Mouse (Mus musculus) neural tube, embryonic 13.5 days (tissue): ENCODE results near the gene Btg1-ps1. TPM values are rescaled to one million over a fixed set of nuclear protein-coding genes. Genes with fewer than 3 reads are reported as not detected.
"Not testable (repeated sequence)": the region's sequence is repeated elsewhere in the genome, so short reads cannot be mapped to it uniquely, and the experiment has no call there.

ENCODE experiments used
- ATAC-seq: fragments of 200-750 bp; cut with Nextera tagmentation; 2 replicates; pipeline ENCODE4 v1.8.0; 2017; ENCODE audit warnings: low read depth, mild to moderate bottlenecking, moderate TSS enrichment, moderate library complexity
- H3K27ac ChIP-seq: fragments of 300-500 bp; sonication (generic); replicated peaks from 2 replicates; pipeline ENCODE4 v1.5.1; 2015; ENCODE audit warnings: moderate library complexity, mild to moderate bottlenecking, inconsistent platforms
- H3K27me3 ChIP-seq: fragments of 300-500 bp; sonication (generic); 2 replicates; pipeline ENCODE4 v1.6.1; 2015; ENCODE audit warnings: mild to moderate bottlenecking, inconsistent platforms
- H3K36me3 ChIP-seq: fragments of 300-500 bp; sonication (generic); 2 replicates; pipeline ENCODE4 v1.6.1; 2015; ENCODE audit warnings: mild to moderate bottlenecking, inconsistent platforms
- H3K4me1 ChIP-seq: fragments of 300-500 bp; sonication (generic); replicated peaks from 2 replicates; pipeline ENCODE4 v1.6.1; 2015; ENCODE audit warnings: inconsistent platforms
- H3K4me2 ChIP-seq: fragments of 300-500 bp; sonication (generic); 2 replicates; pipeline ENCODE4 v1.6.1; 2015; ENCODE audit warnings: inconsistent platforms, mild to moderate bottlenecking, moderate library complexity
- H3K4me3 ChIP-seq: fragments of 300-500 bp; sonication (generic); 2 replicates; pipeline ENCODE4 v1.5.1; 2015; ENCODE audit warnings: mild to moderate bottlenecking, inconsistent platforms
- H3K9ac ChIP-seq: fragments of 300-500 bp; sonication (generic); 2 replicates; pipeline ENCODE4 v1.6.1; 2015; ENCODE audit warnings: moderate library complexity, mild to moderate bottlenecking, inconsistent platforms
- H3K9me3 ChIP-seq: fragments of 300-500 bp; sonication (generic); 2 replicates; pipeline ENCODE4 v1.6.1; 2016; ENCODE audit warnings: inconsistent platforms
- WGBS: fragments of 180-500 bp; shearing (Covaris S2); methylation state at CpG from one replicate; pipeline ENCODE4 v1.1.7; 2015; 5-methylcytosine and 5-hydroxymethylcytosine counted together
- polyA plus RNA-seq: library from polyadenylated mRNA; unstranded; fragments of >200 nt; fragmentation: Nextera tagmentation; extraction: Ambion mirVana; gene quantifications from 2 replicates; pipeline ENCODE4 v1.2.1, GENCODE M21; 2015

The Btg1-ps1 gene
- polyA plus RNA-seq = not detected in 2 replicates

GRCm38 (mm10) chrX:38018597-38018996 is at the start of gene Btg1-ps1:
Gene Btg1-ps1, minus strand, starts transcription at chrX:38018815.
- not testable (repeated sequence) for H3K9ac ChIP-seq, H3K27me3 ChIP-seq, H3K36me3 ChIP-seq, H3K9me3 ChIP-seq, H3K27ac ChIP-seq, ATAC-seq, H3K4me3 ChIP-seq, H3K4me1 ChIP-seq, H3K4me2 ChIP-seq

DNA sequence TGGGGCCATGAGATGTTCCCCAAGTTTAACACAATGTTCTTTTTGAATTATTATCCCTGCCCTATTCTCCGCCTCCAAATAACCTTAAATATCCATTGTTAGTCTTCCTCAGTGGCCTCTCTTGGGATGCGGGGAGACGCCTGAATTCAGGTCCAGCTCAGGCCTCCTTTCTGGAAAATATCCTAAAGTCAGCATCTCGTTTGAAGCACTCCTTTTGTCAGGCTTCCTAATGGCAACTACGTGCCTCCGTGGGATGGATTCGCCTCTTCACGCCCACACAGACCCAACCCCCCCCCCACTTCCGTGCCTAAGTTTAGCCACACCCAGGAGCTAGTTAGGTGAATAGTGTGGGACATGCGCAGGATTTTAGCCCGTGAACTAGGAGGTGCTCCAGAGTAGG is 47.6 kb upstream of the Btg1-ps1 start, which contains the start of gene Rhox10:
Gene Rhox10, plus strand, starts transcription at position 301 of the 400 bp plus-strand sequence.
- ATAC-seq = no peak

GRCm38 (mm10) chrX:38061544-38061943 is 42.9 kb upstream of the Btg1-ps1 start:
- H3K36me3 ChIP-seq = no peaks in the 10 kb centered on the region
- 0% methylated on average over 1 of the region's 1 CpGs for WGBS
- no peak overlapping the region for H3K27ac ChIP-seq
- no peaks in the 10 kb centered on the region for H3K9me3 ChIP-seq
- ATAC-seq = no peak
- H3K27me3 ChIP-seq = no peaks in the 10 kb centered on the region
- no peak overlapping the region for H3K9ac ChIP-seq
- H3K4me2 ChIP-seq = no peak overlapping the region
- H3K4me3 ChIP-seq = no peak overlapping the region
- no peaks in the 10 kb centered on the region for H3K4me1 ChIP-seq

More for the DNA sequence above, 47.6 kb upstream of the Btg1-ps1 start, which contains the start of gene Rhox10:
- Histone ChIP-seq H3K27me3 (no peaks in the 10 kb centered on the region), H3K4me3 (no peak within 1 kb of the TSS), H3K9me3 (no peaks in the 10 kb centered on the region), H3K4me2 (no peak within 1 kb of the TSS), H3K9ac (no peak within 1 kb of the TSS), H3K4me1 (no peaks in the 10 kb centered on the region), H3K36me3 (no peaks in the 10 kb centered on the region), H3K27ac (no peak within 1 kb of the TSS)
- 90% methylated on average over 11 of the region's 11 CpGs for WGBS

DNA sequence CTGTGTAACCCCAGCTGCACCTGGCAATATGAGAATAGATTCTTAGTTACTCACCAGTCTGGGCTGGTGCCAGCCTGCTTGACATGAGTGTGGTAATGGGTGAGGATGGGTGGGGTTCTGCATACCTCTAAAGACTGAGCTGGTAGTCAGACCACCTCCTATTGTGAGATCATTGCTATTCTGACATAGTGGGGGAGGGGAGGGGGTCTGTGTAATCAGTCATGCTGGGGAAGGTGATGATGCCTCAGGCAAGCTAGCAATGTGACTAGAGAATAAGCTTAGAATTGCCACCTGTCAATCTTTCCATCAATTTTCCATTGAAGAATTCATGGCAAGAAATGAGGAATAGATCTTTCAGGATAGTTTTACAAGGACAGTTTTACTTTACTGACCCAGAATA is 24.4 kb upstream of the Btg1-ps1 start, which contains the start of gene Btg1-ps2:
Gene Btg1-ps2, minus strand, starts transcription at position 101 of the 400 bp plus-strand sequence.
- not testable (repeated sequence) for H3K4me2 ChIP-seq, ATAC-seq, H3K4me3 ChIP-seq, H3K9me3 ChIP-seq, H3K4me1 ChIP-seq, H3K36me3 ChIP-seq, H3K27me3 ChIP-seq, H3K9ac ChIP-seq, H3K27ac ChIP-seq

- ATAC-seq = no peak
- Histone ChIP-seq H3K9ac (no peak overlapping the region), H3K36me3 (no peaks in the 10 kb centered on the region), H3K4me3 (no peak overlapping the region), H3K27ac (no peak overlapping the region), H3K27me3 (no peaks in the 10 kb centered on the region), H3K4me1 (no peaks in the 10 kb centered on the region), H3K4me2 (no peak overlapping the region), H3K9me3 (no peaks in the 10 kb centered on the region)
- WGBS = 85% methylated on average over 5 of the region's 5 CpGs
These were observed 21.1 kb upstream of the Btg1-ps1 start for GRCm38 (mm10) chrX:38039666-38040065.

- Histone ChIP-seq H3K27ac (no peak overlapping the region), H3K4me1 (no peaks in the 10 kb centered on the region), H3K4me3 (no peak overlapping the region), H3K9ac (no peak overlapping the region), H3K9me3 (no peaks in the 10 kb centered on the region), H3K36me3 (no peaks in the 10 kb centered on the region), H3K4me2 (no peak overlapping the region), H3K27me3 (no peaks in the 10 kb centered on the region)
- ATAC-seq = no peak
- 52% methylated on average over 2 of the region's 2 CpGs for whole genome bisulfite sequencing
These were observed 15.2 kb upstream of the Btg1-ps1 start for GRCm38 (mm10) chrX:38033841-38034240.

DNA sequence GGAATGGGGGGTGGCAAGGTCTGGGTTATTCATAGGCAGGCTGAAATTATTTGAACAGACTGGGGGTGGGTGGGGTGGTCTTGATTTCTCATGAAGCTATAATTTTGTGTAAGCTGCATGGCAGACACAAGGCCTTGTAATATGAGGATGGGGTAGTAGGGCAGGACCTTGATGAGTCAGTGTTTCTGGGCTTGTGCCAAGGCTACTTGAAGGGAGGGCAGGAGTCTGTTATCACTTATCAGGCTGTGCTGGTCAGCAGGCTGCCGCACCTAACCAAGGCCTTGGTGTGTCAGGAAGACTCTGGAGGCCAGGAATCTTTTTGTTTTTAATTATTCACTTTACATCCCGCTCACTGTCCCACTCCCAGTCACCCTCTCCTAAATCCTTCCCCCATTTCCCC is 9.9 kb downstream of the Btg1-ps1 start:
- WGBS = 74% methylated on average over 2 of the region's 2 CpGs
- no peak overlapping the region for H3K27ac ChIP-seq
- no peak overlapping the region for H3K9ac ChIP-seq
- ATAC-seq = no peak
- H3K9me3 ChIP-seq = no peaks in the 10 kb centered on the region
- H3K36me3 ChIP-seq = no peaks in the 10 kb centered on the region
- H3K4me3 ChIP-seq = no peak overlapping the region
- no peaks in the 10 kb centered on the region for H3K27me3 ChIP-seq
- H3K4me1 ChIP-seq = no peaks in the 10 kb centered on the region
- H3K4me2 ChIP-seq = no peak overlapping the region

Other genes starting within 250 kb of the Btg1-ps1 start
- gene Rhox5, start 214.0 kb downstream of the Btg1-ps1 start, polyA plus RNA-seq = 0.45 and 0.51 TPM in 2 replicates
- not detected in 2 replicates for gene Rhox6, start 191.9 kb downstream of the Btg1-ps1 start, polyA plus RNA-seq
- gene Rhox7a, start 187.1 kb downstream of the Btg1-ps1 start, polyA plus RNA-seq = not detected in 2 replicates
- gene Rhox8, start 139.9 kb downstream of the Btg1-ps1 start, polyA plus RNA-seq = not detected in 2 replicates
- gene Rhox7b, start 121.6 kb downstream of the Btg1-ps1 start, polyA plus RNA-seq = not detected in 2 replicates
- gene Rhox9, start 117.0 kb downstream of the Btg1-ps1 start, polyA plus RNA-seq = not detected in 2 replicates
- gene Btg1-ps2, start 24.3 kb upstream of the Btg1-ps1 start, polyA plus RNA-seq = not detected in 2 replicates
- not detected in 2 replicates for gene Rhox10, start 47.7 kb upstream of the Btg1-ps1 start, polyA plus RNA-seq
- not detected in 2 replicates for gene Rhox11, start 66.3 kb upstream of the Btg1-ps1 start, polyA plus RNA-seq
- not detected in 2 replicates for gene Rhox12, start 92.1 kb upstream of the Btg1-ps1 start, polyA plus RNA-seq
- not detected in 2 replicates for gene Rhox13, start 102.4 kb upstream of the Btg1-ps1 start, polyA plus RNA-seq
- 5.1 and 6.8 TPM in 2 replicates for gene Zbtb33, start 171.0 kb upstream of the Btg1-ps1 start, polyA plus RNA-seq
- gene Tmem255a, start 233.6 kb upstream of the Btg1-ps1 start, polyA plus RNA-seq = 43.8 and 44.0 TPM in 2 replicates